Mouse (Mus musculus) MEL (cell line): ENCODE measurements around the gene Esd. TPM values are rescaled to one million over a fixed set of nuclear protein-coding genes. Genes with fewer than 3 reads are reported as not detected.

ENCODE experiments used
- DNase-seq: peaks from one replicate; pipeline ENCODE4 v3.0.0; 2011; ENCODE audit warnings: low read depth, low spot score
- H3K27ac ChIP-seq: 2 replicates; pipeline ENCODE4 v1.5.1; 2012; ENCODE audit warnings: low read depth, mild to moderate bottlenecking, control low read depth, low read length, moderate library complexity; ENCODE audit not compliant: control insufficient read depth
- H3K27me3 ChIP-seq, 2 experiments: fragments of 150-350 bp in 1 of 2; sonication (generic) in 1 of 2; 2 replicates each; pipeline ENCODE4 v1.6.1; 2012; ENCODE audit warnings: low read length in 2 of 2, mild to moderate bottlenecking in 2 of 2, improper control_type of control experiment in 1 of 2, moderate library complexity in 1 of 2; ENCODE audit not compliant: insufficient read depth in 2 of 2, control insufficient read depth in 1 of 2
- H3K36me3 ChIP-seq, 2 experiments: 2 replicates each; pipeline ENCODE4 v1.6.1; 2012 to 2014; ENCODE audit warnings: low read length in 2 of 2, improper control_type of control experiment in 1 of 2, inconsistent platforms in 1 of 2, mild to moderate bottlenecking in 1 of 2; ENCODE audit not compliant: insufficient read depth in 2 of 2, control insufficient read depth in 1 of 2
- H3K4me1 ChIP-seq, 2 experiments: fragments of 150-350 bp in 1 of 2; sonication (generic) in 1 of 2; 2 replicates each; pipeline ENCODE4 v1.6.1; 2012; ENCODE audit warnings: low read length in 2 of 2, improper control_type of control experiment in 1 of 2, mild to moderate bottlenecking in 1 of 2; ENCODE audit not compliant: insufficient read depth in 2 of 2, control insufficient read depth in 1 of 2
- H3K4me3 ChIP-seq, 2 experiments: fragments of 150-350 bp in 1 of 2; sonication (generic) in 1 of 2; 2 replicates each; pipeline ENCODE4 v1.5.1; 2012; ENCODE audit warnings: low read depth in 2 of 2, low read length in 2 of 2, mild to moderate bottlenecking in 2 of 2, moderate library complexity in 2 of 2, control low read depth in 1 of 2, improper control_type of control experiment in 1 of 2; ENCODE audit not compliant: control insufficient read depth in 1 of 2, insufficient read depth in 1 of 2
- H3K79me2 ChIP-seq: 2 replicates; pipeline ENCODE4 v1.6.1; 2012; ENCODE audit warnings: mild to moderate bottlenecking, low read length, moderate library complexity; ENCODE audit not compliant: control insufficient read depth, poor library complexity, insufficient read depth
- H3K9ac ChIP-seq: 2 replicates; pipeline ENCODE4 v1.6.1; 2012; ENCODE audit warnings: low read depth, mild to moderate bottlenecking, control low read depth, low read length, moderate library complexity; ENCODE audit not compliant: control insufficient read depth, poor library complexity, severe bottlenecking
- H3K9me3 ChIP-seq: fragments of 150-350 bp; sonication (generic); replicated peaks from 2 replicates; pipeline ENCODE4 v1.6.1; 2012; ENCODE audit warnings: mild to moderate bottlenecking, low read length, improper control_type of control experiment, moderate library complexity; ENCODE audit not compliant: insufficient read depth
- BHLHE40 ChIP-seq: IDR thresholded peaks from 2 replicates; pipeline ENCODE4 v1.6.1; 2012; ENCODE audit warnings: low read depth, mild to moderate bottlenecking, inconsistent platforms, low read length, improper control_type of control experiment, borderline replicate concordance
- E2F4 ChIP-seq: IDR thresholded peaks from 2 replicates; pipeline ENCODE4 v1.6.1; 2011; ENCODE audit warnings: low read depth, low read length, improper control_type of control experiment, borderline replicate concordance
- EP300 ChIP-seq, 2 experiments: IDR thresholded peaks; 2 replicates each; pipeline ENCODE4 v1.6.1; 2011; ENCODE audit warnings: improper control_type of control experiment in 2 of 2, low read length in 2 of 2, low read depth in 1 of 2, mild to moderate bottlenecking in 1 of 2
- GATA1 ChIP-seq: IDR thresholded peaks from 2 replicates; pipeline ENCODE4 v1.6.1; 2011; ENCODE audit warnings: low read depth, low read length, improper control_type of control experiment
- KAT2A ChIP-seq: conservative IDR thresholded peaks from 2 replicates; pipeline ENCODE4 v1.6.1; 2012; ENCODE audit warnings: low read depth, low read length, improper control_type of control experiment, inconsistent platforms
- MAFK ChIP-seq: IDR thresholded peaks from 2 replicates; pipeline ENCODE4 v1.6.1; 2011; ENCODE audit warnings: low read depth, mild to moderate bottlenecking, low read length, improper control_type of control experiment, borderline replicate concordance
- MAZ ChIP-seq: IDR thresholded peaks from 2 replicates; pipeline ENCODE4 v1.6.1; 2012; ENCODE audit warnings: low read depth, mild to moderate bottlenecking, inconsistent platforms, low read length, improper control_type of control experiment
- MXI1 ChIP-seq: IDR thresholded peaks from 2 replicates; pipeline ENCODE4 v1.6.1; 2011; ENCODE audit warnings: mild to moderate bottlenecking, low read depth, low read length, improper control_type of control experiment
- MYC ChIP-seq: IDR thresholded peaks from 2 replicates; pipeline ENCODE4 v1.6.1; 2011; ENCODE audit warnings: low read depth, mild to moderate bottlenecking, low read length, improper control_type of control experiment, moderate library complexity
- NRF1 ChIP-seq: IDR thresholded peaks from 2 replicates; pipeline ENCODE4 v1.6.1; 2014; ENCODE audit warnings: low read depth, mild to moderate bottlenecking, inconsistent platforms, low read length, improper control_type of control experiment, moderate library complexity; ENCODE audit not compliant: poor library complexity, insufficient read depth, severe bottlenecking
- POLR2A ChIP-seq, 2 experiments: IDR thresholded peaks; 2 replicates each; pipeline ENCODE4 v1.6.1; 2011 to 2012; ENCODE audit warnings: low read length in 2 of 2, mild to moderate bottlenecking in 2 of 2, control low read depth in 1 of 2, improper control_type of control experiment in 1 of 2, low read depth in 1 of 2, moderate library complexity in 1 of 2; ENCODE audit not compliant: control insufficient read depth in 1 of 2, insufficient read depth in 1 of 2, poor library complexity in 1 of 2
- RCOR1 ChIP-seq: IDR thresholded peaks from 2 replicates; pipeline ENCODE4 v1.6.1; 2012; ENCODE audit warnings: low read depth, mild to moderate bottlenecking, inconsistent platforms, low read length, improper control_type of control experiment
- SIN3A ChIP-seq: IDR thresholded peaks from 2 replicates; pipeline ENCODE4 v1.6.1; 2012; ENCODE audit warnings: low read length, improper control_type of control experiment, inconsistent platforms
- SMC3 ChIP-seq: IDR thresholded peaks from 2 replicates; pipeline ENCODE4 v1.6.1; 2011; ENCODE audit warnings: low read depth, low read length, improper control_type of control experiment
- TAL1 ChIP-seq: IDR thresholded peaks from 2 replicates; pipeline ENCODE4 v1.6.1; 2012; ENCODE audit warnings: mild to moderate bottlenecking, inconsistent platforms, low read length, moderate library complexity, mixed read lengths
- TBP ChIP-seq: IDR thresholded peaks from 2 replicates; pipeline ENCODE4 v1.8.0; 2011; ENCODE audit warnings: low read depth, low read length, improper control_type of control experiment
- TCF12 ChIP-seq: IDR thresholded peaks from 2 replicates; pipeline ENCODE4 v1.6.1; 2014; ENCODE audit warnings: low read depth, mild to moderate bottlenecking, inconsistent platforms, low read length, improper control_type of control experiment, moderate library complexity
- USF2 ChIP-seq, 2 experiments: IDR thresholded peaks; 2 replicates each; pipeline ENCODE4 v1.6.1; 2011 to 2012; ENCODE audit warnings: improper control_type of control experiment in 2 of 2, low read length in 2 of 2, borderline replicate concordance in 1 of 2, inconsistent platforms in 1 of 2, low read depth in 1 of 2, mild to moderate bottlenecking in 1 of 2; ENCODE audit not compliant: insufficient read depth in 1 of 2
- ZKSCAN1 ChIP-seq: IDR thresholded peaks from 2 replicates; pipeline ENCODE4 v1.6.1; 2012; ENCODE audit warnings: low read depth, mild to moderate bottlenecking, inconsistent platforms, low read length, improper control_type of control experiment, moderate library complexity
- ZNF384 ChIP-seq: IDR thresholded peaks from 2 replicates; pipeline ENCODE4 v1.6.1; 2012; ENCODE audit warnings: low read depth, mild to moderate bottlenecking, inconsistent platforms, low read length, improper control_type of control experiment
- polyA plus RNA-seq, 2 experiments: library from polyadenylated mRNA; stranded (reverse) in 1 of 2; unstranded in 1 of 2; fragments of >175 nt in 1 of 2; fragments of >200 nt in 1 of 2; gene quantifications; 2 replicates each; pipeline versions ENCODE4 v1.2.1 to v1.2.4; 2012; ENCODE audit warnings: low replicate concordance in 2 of 2, low read depth in 1 of 2; ENCODE audit not compliant: insufficient read length in 2 of 2, insufficient read depth in 1 of 2, missing spikeins in 1 of 2
- total RNA-seq: library from RNA; depleted of rRNA; stranded (reverse); fragments of 300-350 nt; gene quantifications from 2 replicates; pipeline ENCODE4 v1.2.3, GENCODE M21; 2012

Gene Esd
- total and polyA plus RNA-seq, 3 experiments: 150 to 230 TPM; not detected in 1

DNA sequence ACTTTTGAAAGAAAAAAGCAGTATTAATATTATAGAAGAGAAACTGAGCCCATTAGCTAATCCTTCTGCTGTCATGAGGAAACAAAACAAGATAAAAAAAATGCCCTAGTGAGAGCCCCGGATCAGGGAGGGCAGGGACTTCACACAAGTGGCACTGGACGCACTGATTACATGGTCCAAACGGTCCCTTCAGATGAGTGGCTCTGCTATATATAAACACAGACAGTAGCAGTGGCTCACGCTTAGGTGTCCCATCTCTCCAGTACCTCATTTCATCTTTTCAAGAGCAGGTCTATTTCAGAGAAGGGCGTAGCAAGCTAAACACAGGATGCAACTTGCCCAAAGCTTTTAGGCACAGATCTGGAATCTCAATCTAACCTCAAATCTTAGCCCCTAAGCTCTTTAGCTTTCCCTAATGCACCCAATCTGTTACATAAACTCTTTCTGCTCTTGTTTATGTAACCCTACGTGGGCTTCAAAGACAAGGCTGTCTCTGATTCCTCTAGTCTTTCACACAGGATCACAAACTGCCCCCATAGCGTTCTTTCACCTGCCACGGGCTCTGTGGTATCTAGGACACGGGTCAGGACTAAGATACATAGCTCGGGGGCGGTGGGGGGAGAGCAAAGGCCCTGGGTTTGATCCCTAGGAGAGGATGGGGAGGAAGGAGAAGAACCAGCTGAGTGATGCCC is 52.3 kb downstream of the Esd start:
- no peaks in the 10 kb centered on the region for H3K27me3 ChIP-seq
- no peaks in the 10 kb centered on the region for H3K79me2 ChIP-seq
- no peaks in the 10 kb centered on the region for H3K36me3 ChIP-seq
- TF ChIP-seq E2F4 (no peak), RCOR1 (no peak), ZNF384 (no peak), MAZ (no peak), SIN3A (no peak), MYC (no peak), POLR2A (IDR thresholded peaks at IDR 0.05; ENCODE audit: control insufficient read depth in 1 of 2, insufficient read depth in 1 of 2, low read depth in 1 of 2, low read length in 2 of 2, poor library complexity in 1 of 2) (no peak), GATA1 (no peak), TAL1 (no peak), BHLHE40 (no peak), USF2 (IDR thresholded peaks at IDR 0.05; ENCODE audit: borderline replicate concordance in 1 of 2, insufficient read depth in 1 of 2, low read depth in 1 of 2, low read length in 2 of 2) (no peak)
- no peaks in the 10 kb centered on the region for H3K9me3 ChIP-seq
- no peak overlapping the region for H3K9ac ChIP-seq
- no peak for DNase-seq
- no peaks in the 10 kb centered on the region for H3K4me1 ChIP-seq
- H3K27ac ChIP-seq: no peak overlapping the region
- no peak overlapping the region for H3K4me3 ChIP-seq

DNA sequence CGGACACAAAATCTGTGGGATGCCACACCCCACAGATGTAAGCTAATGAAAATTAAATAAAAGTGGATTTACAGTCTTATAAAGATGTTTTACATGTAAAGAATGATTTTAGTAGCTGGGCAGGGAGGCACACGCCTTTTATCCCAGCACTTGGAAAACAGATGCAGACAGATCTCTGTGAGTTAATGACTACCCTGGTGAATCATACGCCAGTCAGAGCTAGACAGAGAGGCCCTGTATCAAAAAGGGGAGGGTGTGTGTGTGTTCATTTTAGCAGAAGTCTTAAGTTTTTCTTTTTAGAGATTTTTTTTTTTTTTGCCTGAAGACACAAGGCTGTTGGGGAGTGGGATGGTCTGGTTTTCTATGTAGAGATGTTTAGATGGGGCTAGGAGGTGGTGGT is 55.6 kb downstream of the Esd start:
- Histone ChIP-seq H3K4me3 (no peak overlapping the region), H3K4me1 (no peaks in the 10 kb centered on the region), H3K9ac (no peak overlapping the region), H3K9me3 (no peaks in the 10 kb centered on the region), H3K27ac (no peak overlapping the region), H3K79me2 (no peaks in the 10 kb centered on the region), H3K36me3 (no peaks in the 10 kb centered on the region), H3K27me3 (no peaks in the 10 kb centered on the region)
- DNase-seq: no peak
- TF ChIP-seq SMC3 (no peak), BHLHE40 (no peak), TAL1 (no peak), USF2 (IDR thresholded peaks at IDR 0.05; ENCODE audit: borderline replicate concordance in 1 of 2, insufficient read depth in 1 of 2, low read depth in 1 of 2, low read length in 2 of 2) (no peak), TBP (no peak), EP300 (IDR thresholded peaks at IDR 0.05; ENCODE audit: low read depth in 1 of 2, low read length in 2 of 2) (no peak), TCF12 (no peak), NRF1 (no peak), RCOR1 (no peak), KAT2A (no peak), ZKSCAN1 (no peak), MXI1 (no peak), MAFK (no peak), ZNF384 (no peak)
